22 mouse cellular contexts compared by ENCODE assay signal in the genomic region with DNA sequence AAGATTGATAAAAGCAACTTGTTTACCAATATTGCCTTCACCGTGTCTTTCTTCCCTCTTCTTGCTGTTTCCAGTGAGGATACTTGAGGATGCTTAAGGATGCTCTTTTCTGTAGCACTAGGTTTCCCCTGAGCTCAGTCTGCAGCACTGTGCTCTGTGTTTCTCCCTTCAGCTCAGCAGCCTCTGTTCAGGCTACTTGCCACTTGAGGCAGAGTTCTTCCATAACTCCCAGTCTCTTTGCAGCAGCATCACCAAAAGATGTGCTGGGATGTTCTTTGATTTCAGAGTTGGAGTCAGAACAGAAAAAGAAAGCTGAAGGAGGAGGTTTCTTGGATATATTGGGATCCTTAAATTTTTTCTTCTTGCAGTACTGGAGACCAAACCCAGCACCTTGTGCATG. TPM values are rescaled to one million over a fixed set of nuclear protein-coding genes. Genes with fewer than 3 reads are reported as not detected.
A peak's percentile ranks its signal among the peaks of the same experiment; 100 is the strongest.
DNase-seq lines count a peak whose midpoint lies in the region; ATAC-seq and TF ChIP-seq lines count a peak whose summit lies in the region.
"Had no signal": no experiment of that assay in that cellular context is flagged by ENCODE, and none has a peak within 500 bp of the region (broad histone marks: within the 10 kb centered on the region; RNA-seq: fewer than 3 reads in every experiment).

No protein-coding gene starts in this region.

- no peaks in the 10 kb centered on the region for H3K9me3 ChIP-seq in hindbrain, postnatal 0 days (ENCODE audit: low read length)
- no peaks in the 10 kb centered on the region for H3K9me3 ChIP-seq in hindbrain, embryonic 16.5 days (ENCODE audit: control insufficient read depth, low read length)
- H3K9me3 ChIP-seq in midbrain, postnatal 0 days (ENCODE audit: low read length): no peaks in the 10 kb centered on the region
- H3K9me3 ChIP-seq in midbrain, embryonic 11.5 days (ENCODE audit: control insufficient read depth, low read length): no peaks in the 10 kb centered on the region
- no peaks in the 10 kb centered on the region for H3K9me3 ChIP-seq in liver, embryonic 12.5 days (replicated peaks)
- H3K9me3 ChIP-seq: forebrain, embryonic 15.5 days; hindbrain, embryonic 15.5 days; limb, embryonic 12.5 days; liver, embryonic 13.5 days; stomach, embryonic 15.5 days had no signal

- H3K4me2 ChIP-seq in hindbrain, postnatal 0 days (ENCODE audit: low read depth, low read length): no peak overlapping the region
- H3K4me2 ChIP-seq in hindbrain, embryonic 16.5 days (ENCODE audit: low read length): no peak overlapping the region
- no peak overlapping the region for H3K4me2 ChIP-seq in midbrain, postnatal 0 days (ENCODE audit: low read depth, low read length, poor library complexity, severe bottlenecking)
- H3K4me2 ChIP-seq in midbrain, embryonic 11.5 days: no peak overlapping the region
- H3K4me2 ChIP-seq in liver, embryonic 12.5 days: no peak overlapping the region
- H3K4me2 ChIP-seq: forebrain, embryonic 15.5 days; hindbrain, embryonic 15.5 days; limb, embryonic 12.5 days; liver, embryonic 13.5 days; lung, embryonic 14.5 days; stomach, embryonic 15.5 days had no signal

- no peak overlapping the region for H3K4me3 ChIP-seq in hindbrain, postnatal 0 days (ENCODE audit: low read length)
- H3K4me3 ChIP-seq in hindbrain, embryonic 16.5 days (ENCODE audit: low read length): no peak overlapping the region
- no peak overlapping the region for H3K4me3 ChIP-seq in midbrain, postnatal 0 days (ENCODE audit: low read depth, low read length)
- no peak overlapping the region for H3K4me3 ChIP-seq in midbrain, embryonic 11.5 days (ENCODE audit: low read depth, low read length)
- H3K4me3 ChIP-seq in cortical plate, adult 2 months (ENCODE audit: insufficient read depth, low read length): no peak overlapping the region
- H3K4me3 ChIP-seq in liver, embryonic 12.5 days: no peak overlapping the region
- H3K4me3 ChIP-seq: forebrain, embryonic 15.5 days; hindbrain, embryonic 15.5 days; limb, embryonic 12.5 days; liver, embryonic 13.5 days; stomach, embryonic 15.5 days had no signal

- peak; percentile 33; the same call in 1 of the 2 replicates for TF ChIP-seq CTCF in hindbrain, postnatal 0 days (IDR thresholded peaks at IDR 0.05; ENCODE audit: low read depth)
- TF ChIP-seq CTCF in midbrain, postnatal 0 days (IDR thresholded peaks at IDR 0.05): peak; percentile 48
- TF ChIP-seq CTCF in cortical plate, adult 2 months (IDR thresholded peaks at IDR 0.05; ENCODE audit: extremely low read depth, insufficient read depth, low read length): peak; percentile 45

- 0 out of 2 replicates have a peak, but pooled peaks have one; percentile 16 for TF ChIP-seq POLR2A in cortical plate, adult 2 months (IDR thresholded peaks at IDR 0.05; ENCODE audit: extremely low read depth, insufficient read depth, low read length)

- peaks cover 18% of the 10 kb centered on the region for H3K4me1 ChIP-seq in hindbrain, postnatal 0 days (ENCODE audit: insufficient read depth, low read length)
- peaks cover 18% of the 10 kb centered on the region for H3K4me1 ChIP-seq in hindbrain, embryonic 16.5 days (ENCODE audit: control insufficient read depth, insufficient read depth, low read depth, low read length)
- H3K4me1 ChIP-seq in midbrain, postnatal 0 days (ENCODE audit: insufficient read depth, low read length): peaks cover 21% of the 10 kb centered on the region; the same call in 1 of the 2 replicates
- peaks cover 21% of the 10 kb centered on the region for H3K4me1 ChIP-seq in midbrain, embryonic 11.5 days (ENCODE audit: control insufficient read depth, insufficient read depth, low read length)
- peaks cover 10% of the 10 kb centered on the region for H3K4me1 ChIP-seq in cortical plate, adult 2 months (ENCODE audit: control insufficient read depth, insufficient read depth, low read length)
- H3K4me1 ChIP-seq in liver, embryonic 12.5 days: peaks cover 38% of the 10 kb centered on the region

- DNase-seq in hindbrain, postnatal 0 days (ENCODE audit: low spot score): no peak
- DNase-seq in midbrain, postnatal 0 days (ENCODE audit: low spot score): no peak
- no peak for DNase-seq in midbrain, embryonic 11.5 days (ENCODE audit: low spot score, missing footprints)
- no peak for DNase-seq in T-cell, adult 2 months (ENCODE audit: low spot score)
- DNase-seq: adrenal gland, postnatal 25 days; cerebellum, adult 18-20 months; cerebellum, postnatal 36 days; heart, postnatal 4 days; kidney, adult 18-20 months; kidney, postnatal 10 days; liver, embryonic 13.5 days; lung, embryonic 14.5 days; lung, postnatal 36 days had no signal

- WGBS in hindbrain, postnatal 0 days: 81% methylated on average over 1 of the region's 1 CpGs
- WGBS in hindbrain, embryonic 16.5 days: 77% methylated on average over 1 of the region's 1 CpGs
- 83% methylated on average over 1 of the region's 1 CpGs for WGBS in midbrain, postnatal 0 days
- WGBS in midbrain, embryonic 11.5 days: 89% methylated on average over 1 of the region's 1 CpGs
- WGBS in liver, embryonic 12.5 days (ENCODE audit: insufficient replicate concordance): 71% methylated on average over 1 of the region's 1 CpGs

- no peaks in the 10 kb centered on the region for H3K27me3 ChIP-seq in hindbrain, postnatal 0 days (ENCODE audit: insufficient read depth, low read length)
- no peaks in the 10 kb centered on the region for H3K27me3 ChIP-seq in hindbrain, embryonic 16.5 days (replicated peaks; ENCODE audit: control insufficient read depth, insufficient read depth, low read length)
- no peaks in the 10 kb centered on the region for H3K27me3 ChIP-seq in midbrain, postnatal 0 days (ENCODE audit: insufficient read depth, low read length)
- H3K27me3 ChIP-seq in midbrain, embryonic 11.5 days (ENCODE audit: control insufficient read depth, insufficient read depth, low read length): no peaks in the 10 kb centered on the region
- H3K27me3 ChIP-seq in liver, embryonic 12.5 days (replicated peaks): no peaks in the 10 kb centered on the region
- H3K27me3 ChIP-seq: forebrain, embryonic 15.5 days; hindbrain, embryonic 15.5 days; limb, embryonic 12.5 days; liver, embryonic 13.5 days; stomach, embryonic 15.5 days had no signal

- H3K9ac ChIP-seq in hindbrain, postnatal 0 days (replicated peaks; ENCODE audit: low read length): no peak overlapping the region
- H3K9ac ChIP-seq in hindbrain, embryonic 16.5 days (ENCODE audit: low read depth, low read length): no peak overlapping the region
- H3K9ac ChIP-seq in midbrain, postnatal 0 days (replicated peaks; ENCODE audit: low read length, poor library complexity, severe bottlenecking): no peak overlapping the region
- H3K9ac ChIP-seq in midbrain, embryonic 11.5 days (ENCODE audit: low read length): no peak overlapping the region
- no peak overlapping the region for H3K9ac ChIP-seq in liver, embryonic 12.5 days
- H3K9ac ChIP-seq: forebrain, embryonic 15.5 days; hindbrain, embryonic 15.5 days; limb, embryonic 12.5 days; liver, embryonic 13.5 days; lung, embryonic 14.5 days; stomach, embryonic 15.5 days had no signal

- H3K27ac ChIP-seq in hindbrain, postnatal 0 days: no peak overlapping the region
- H3K27ac ChIP-seq in hindbrain, embryonic 16.5 days (ENCODE audit: low read depth, low read length): no peak overlapping the region
- no peak overlapping the region for H3K27ac ChIP-seq in midbrain, postnatal 0 days (ENCODE audit: low read depth, low read length)
- H3K27ac ChIP-seq in midbrain, embryonic 11.5 days (ENCODE audit: low read depth, low read length): no peak overlapping the region
- H3K27ac ChIP-seq in cortical plate, adult 2 months (ENCODE audit: insufficient read depth, low read length): no peak overlapping the region
- H3K27ac ChIP-seq in liver, embryonic 12.5 days: no peak overlapping the region
- H3K27ac ChIP-seq: forebrain, embryonic 15.5 days; hindbrain, embryonic 15.5 days; liver, embryonic 13.5 days had no signal

- H3K36me3 ChIP-seq in hindbrain, postnatal 0 days (ENCODE audit: insufficient read depth, low read length): no peaks in the 10 kb centered on the region
- H3K36me3 ChIP-seq in hindbrain, embryonic 16.5 days (ENCODE audit: control insufficient read depth, insufficient read depth, low read length): no peaks in the 10 kb centered on the region
- no peaks in the 10 kb centered on the region for H3K36me3 ChIP-seq in midbrain, postnatal 0 days (ENCODE audit: insufficient read depth, low read length)
- no peaks in the 10 kb centered on the region for H3K36me3 ChIP-seq in midbrain, embryonic 11.5 days (ENCODE audit: control insufficient read depth, insufficient read depth, low read length)
- 0 out of 2 replicates have a peak, but pooled peaks cover 5% of the 10 kb centered on the region for H3K36me3 ChIP-seq in liver, embryonic 12.5 days
- H3K36me3 ChIP-seq: forebrain, embryonic 15.5 days; hindbrain, embryonic 15.5 days had no signal

- ATAC-seq in hindbrain, postnatal 0 days: no peak
- ATAC-seq in hindbrain, embryonic 16.5 days: no peak
- no peak for ATAC-seq in midbrain, postnatal 0 days (ENCODE audit: low FRiP score)
- no peak for ATAC-seq in midbrain, embryonic 11.5 days (ENCODE audit: low FRiP score)
- no peak for ATAC-seq in liver, embryonic 12.5 days
- ATAC-seq: CD4-positive, CD25-positive, alpha-beta regulatory T cell, adult 4 months; forebrain, embryonic 15.5 days had no signal

RNA-seq across cellular contexts. Expression of gene Csf1, which starts 21.6 kb away (rescaled TPM):
- 13.1 and 15.1 TPM in 2 replicates for total RNA-seq in hindbrain, postnatal 0 days (2014; rRNA removed)
- polyA plus RNA-seq in hindbrain, postnatal 0 days (2015; fragmentation: Nextera tagmentation; extraction: Ambion mirVana): 11.2 and 12.1 TPM in 2 replicates
- 8.0 and 9.8 TPM in 2 replicates for polyA plus RNA-seq in hindbrain, embryonic 16.5 days (2015; fragmentation: Nextera tagmentation; extraction: Ambion mirVana)
- 10.6 and 12.3 TPM in 2 replicates for total RNA-seq in midbrain, postnatal 0 days (2014; rRNA removed)
- 8.1 and 10.9 TPM in 2 replicates for polyA plus RNA-seq in midbrain, postnatal 0 days (2015; fragmentation: Nextera tagmentation; extraction: Ambion mirVana)
- polyA plus RNA-seq in midbrain, embryonic 11.5 days (2014; fragmentation: Nextera tagmentation; extraction: Ambion mirVana): 4.6 and 5.7 TPM in 2 replicates
- polyA plus RNA-seq in cortical plate, adult 2 months (2012; rRNA removed): 15.4 and 16.7 TPM in 2 replicates
- polyA plus RNA-seq in liver, embryonic 12.5 days (2016; fragmentation: Nextera tagmentation; extraction: Ambion mirVana): 8.7 and 8.8 TPM in 2 replicates
- total RNA-seq: megakaryocyte-erythroid progenitor cell, adult 5-6 weeks had no signal

RNA-seq across cellular contexts. Expression of gene Ahcyl1, which starts 42.3 kb away (rescaled TPM):
- total RNA-seq in hindbrain, postnatal 0 days (2014; rRNA removed): 54.2 and 55.3 TPM in 2 replicates
- 122 and 132 TPM in 2 replicates for polyA plus RNA-seq in hindbrain, postnatal 0 days (2015; fragmentation: Nextera tagmentation; extraction: Ambion mirVana)
- polyA plus RNA-seq in hindbrain, embryonic 16.5 days (2015; fragmentation: Nextera tagmentation; extraction: Ambion mirVana): 116 and 117 TPM in 2 replicates
- 65.9 and 76.0 TPM in 2 replicates for total RNA-seq in midbrain, postnatal 0 days (2014; rRNA removed)
- 109 and 111 TPM in 2 replicates for polyA plus RNA-seq in midbrain, postnatal 0 days (2015; fragmentation: Nextera tagmentation; extraction: Ambion mirVana)
- 127 and 132 TPM in 2 replicates for polyA plus RNA-seq in midbrain, embryonic 11.5 days (2014; fragmentation: Nextera tagmentation; extraction: Ambion mirVana)
- polyA plus RNA-seq in cortical plate, adult 2 months (2012; rRNA removed): 344 and 347 TPM in 2 replicates
- 53.7 and 54.0 TPM in 2 replicates for polyA plus RNA-seq in liver, embryonic 12.5 days (2016; fragmentation: Nextera tagmentation; extraction: Ambion mirVana)
